Mouse (Mus musculus): ENCODE measurements at regions not wholly inside any gene's neighbourhood (a gene's known extent, or its start where the extent isn't known, plus 50 kb on each side); places are given as distances from the start of the nearest gene placed in this dataset.

DNA sequence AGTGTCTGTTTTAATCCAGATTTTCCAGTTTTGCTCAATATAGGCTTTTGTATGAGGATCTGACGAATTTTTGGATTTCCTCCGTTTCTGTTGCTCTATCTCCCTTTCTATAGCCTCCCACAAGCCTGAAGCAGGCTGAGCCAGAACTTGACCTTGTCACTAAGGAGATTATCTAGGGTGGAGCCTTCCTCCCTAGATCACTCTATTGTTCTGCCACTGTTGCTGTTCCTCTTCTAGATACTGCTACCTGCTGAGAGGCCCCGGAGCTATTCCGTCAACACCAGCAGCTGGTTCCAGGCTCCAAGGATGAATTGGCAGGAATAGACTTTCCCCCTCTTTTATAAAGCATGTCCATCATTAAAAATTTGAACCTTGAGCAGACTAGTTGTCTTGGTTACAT is 644.7 kb upstream of the Chrm3 start:
- TF ChIP-seq CTCF (conservative IDR thresholded peaks at IDR 0.05; ENCODE audit: low read length) = no peak
- TF ChIP-seq POU5F1 (IDR thresholded peaks at IDR 0.05; ENCODE audit: borderline replicate concordance, low read length) = no peak
- peak; percentile 85 for TF ChIP-seq NANOG (IDR thresholded peaks at IDR 0.05; ENCODE audit: borderline replicate concordance, low read length)
